Mouse (Mus musculus): ENCODE data around the gene Lingo1. TPM values are rescaled to one million over a fixed set of nuclear protein-coding genes. Genes with fewer than 3 reads are reported as not detected.

Gene Lingo1
- polyA plus RNA-seq, 1 experiment = 0.37 TPM

- Histone ChIP-seq H3K4me3 (ENCODE audit: insufficient read depth, poor library complexity, severe bottlenecking) (no peak overlapping the region), H3K36me3 (ENCODE audit: control insufficient read depth, insufficient read depth) (no peaks in the 10 kb centered on the region), H3ac (ENCODE audit: control insufficient read depth, insufficient read length, low read depth) (no peak overlapping the region), H3K27me3 (ENCODE audit: control insufficient read depth, insufficient read depth, insufficient read length) (peaks cover 55% of the 10 kb centered on the region), H3K79me3 (ENCODE audit: low read depth) (no peaks in the 10 kb centered on the region), H3K79me2 (ENCODE audit: control insufficient read depth, insufficient read depth) (no peaks in the 10 kb centered on the region)
- TF ChIP-seq MYOD1 (IDR thresholded peaks at IDR 0.05; ENCODE audit: control insufficient read depth, insufficient read length, low read depth) (no peak), CTCF (IDR thresholded peaks at IDR 0.05; ENCODE audit: control insufficient read depth, insufficient read depth, insufficient read length) (no peak), CEBPB (IDR thresholded peaks at IDR 0.05; ENCODE audit: low read depth) (no peak), MAX (IDR thresholded peaks at IDR 0.05) (no peak), FOSL1 (IDR thresholded peaks at IDR 0.05; ENCODE audit: insufficient read depth, low read length, poor library complexity, severe bottlenecking) (no peak), MYOG (IDR thresholded peaks at IDR 0.05; ENCODE audit: control insufficient read depth, extremely low read depth, insufficient read length) (no peak), USF1 (IDR thresholded peaks at IDR 0.05; ENCODE audit: low read depth) (no peak)
Measured at GRCm38 (mm10) chr9:56682826-56683225, 113.4 kb downstream of the Lingo1 start.

GRCm38 (mm10) chr9:56681950-56682349 is 114.3 kb downstream of the Lingo1 start:
- Histone ChIP-seq H3K79me3 (ENCODE audit: low read depth) (no peaks in the 10 kb centered on the region), H3K27me3 (ENCODE audit: control insufficient read depth, insufficient read depth, insufficient read length) (peaks cover 52% of the 10 kb centered on the region), H3K4me3 (ENCODE audit: insufficient read depth, poor library complexity, severe bottlenecking) (no peak overlapping the region), H3K79me2 (ENCODE audit: control insufficient read depth, insufficient read depth) (no peaks in the 10 kb centered on the region), H3ac (ENCODE audit: control insufficient read depth, insufficient read length, low read depth) (no peak overlapping the region), H3K36me3 (ENCODE audit: control insufficient read depth, insufficient read depth) (no peaks in the 10 kb centered on the region)
- TF ChIP-seq MYOD1 (IDR thresholded peaks at IDR 0.05; ENCODE audit: control insufficient read depth, insufficient read length, low read depth) = no peak
- no peak for TF ChIP-seq CTCF (IDR thresholded peaks at IDR 0.05; ENCODE audit: control insufficient read depth, insufficient read depth, insufficient read length)

- H3K79me2 ChIP-seq (ENCODE audit: control insufficient read depth, insufficient read depth) = no peaks in the 10 kb centered on the region
- H3K4me3 ChIP-seq (ENCODE audit: insufficient read depth, poor library complexity, severe bottlenecking) = no peak overlapping the region
- TF ChIP-seq CTCF (IDR thresholded peaks at IDR 0.05; ENCODE audit: control insufficient read depth, insufficient read depth, insufficient read length) = no peak
- no peak for TF ChIP-seq USF1 (IDR thresholded peaks at IDR 0.05; ENCODE audit: low read depth)
- no peak for TF ChIP-seq MAX (IDR thresholded peaks at IDR 0.05)
- no peak for TF ChIP-seq MYOD1 (IDR thresholded peaks at IDR 0.05; ENCODE audit: control insufficient read depth, insufficient read length, low read depth)
- TF ChIP-seq FOSL1 (IDR thresholded peaks at IDR 0.05; ENCODE audit: insufficient read depth, low read length, poor library complexity, severe bottlenecking) = no peak
- no peak for TF ChIP-seq MYOG (IDR thresholded peaks at IDR 0.05; ENCODE audit: control insufficient read depth, extremely low read depth, insufficient read length)
- no peak for TF ChIP-seq CEBPB (IDR thresholded peaks at IDR 0.05; ENCODE audit: low read depth)
- H3K79me3 ChIP-seq (ENCODE audit: low read depth) = no peaks in the 10 kb centered on the region
- no peaks in the 10 kb centered on the region for H3K36me3 ChIP-seq (ENCODE audit: control insufficient read depth, insufficient read depth)
- no peak overlapping the region for H3ac ChIP-seq (ENCODE audit: control insufficient read depth, insufficient read length, low read depth)
- H3K27me3 ChIP-seq (ENCODE audit: control insufficient read depth, insufficient read depth, insufficient read length) = peaks cover 55% of the 10 kb centered on the region
Measured at GRCm38 (mm10) chr9:56678929-56679681, 117.2 kb downstream of the Lingo1 start.

- Histone ChIP-seq H3K27me3 (ENCODE audit: control insufficient read depth, insufficient read depth, insufficient read length) (peaks cover 54% of the 10 kb centered on the region), H3K79me3 (ENCODE audit: low read depth) (no peaks in the 10 kb centered on the region), H3K79me2 (ENCODE audit: control insufficient read depth, insufficient read depth) (no peaks in the 10 kb centered on the region), H3ac (ENCODE audit: control insufficient read depth, insufficient read length, low read depth) (no peak overlapping the region), H3K4me3 (ENCODE audit: insufficient read depth, poor library complexity, severe bottlenecking) (no peak overlapping the region), H3K36me3 (ENCODE audit: control insufficient read depth, insufficient read depth) (no peaks in the 10 kb centered on the region)
- TF ChIP-seq MAX (IDR thresholded peaks at IDR 0.05) (no peak), FOSL1 (IDR thresholded peaks at IDR 0.05; ENCODE audit: insufficient read depth, low read length, poor library complexity, severe bottlenecking) (no peak), CTCF (IDR thresholded peaks at IDR 0.05; ENCODE audit: control insufficient read depth, insufficient read depth, insufficient read length) (no peak), MYOD1 (IDR thresholded peaks at IDR 0.05; ENCODE audit: control insufficient read depth, insufficient read length, low read depth) (no peak), USF1 (IDR thresholded peaks at IDR 0.05; ENCODE audit: low read depth) (no peak), CEBPB (IDR thresholded peaks at IDR 0.05; ENCODE audit: low read depth) (no peak), MYOG (IDR thresholded peaks at IDR 0.05; ENCODE audit: control insufficient read depth, extremely low read depth, insufficient read length) (no peak)
Measured at GRCm38 (mm10) chr9:56675696-56676095, 120.6 kb downstream of the Lingo1 start.

GRCm38 (mm10) chr9:56669605-56670221 is 126.6 kb downstream of the Lingo1 start:
- no peaks in the 10 kb centered on the region for H3K36me3 ChIP-seq (ENCODE audit: control insufficient read depth, insufficient read depth)
- no peaks in the 10 kb centered on the region for H3K79me3 ChIP-seq (ENCODE audit: low read depth)
- TF ChIP-seq FOSL1 (IDR thresholded peaks at IDR 0.05; ENCODE audit: insufficient read depth, low read length, poor library complexity, severe bottlenecking) (no peak), USF1 (IDR thresholded peaks at IDR 0.05; ENCODE audit: low read depth) (no peak), MAX (IDR thresholded peaks at IDR 0.05) (no peak), CEBPB (IDR thresholded peaks at IDR 0.05; ENCODE audit: low read depth) (no peak), CTCF (IDR thresholded peaks at IDR 0.05; ENCODE audit: control insufficient read depth, insufficient read depth, insufficient read length) (no peak), MYOD1 (IDR thresholded peaks at IDR 0.05; ENCODE audit: control insufficient read depth, insufficient read length, low read depth) (no peak), MYOG (IDR thresholded peaks at IDR 0.05; ENCODE audit: control insufficient read depth, extremely low read depth, insufficient read length) (no peak)
- no peak overlapping the region for H3K4me3 ChIP-seq (ENCODE audit: insufficient read depth, poor library complexity, severe bottlenecking)
- H3K27me3 ChIP-seq (ENCODE audit: control insufficient read depth, insufficient read depth, insufficient read length) = peaks cover 91% of the 10 kb centered on the region
- no peak overlapping the region for H3ac ChIP-seq (ENCODE audit: control insufficient read depth, insufficient read length, low read depth)
- no peaks in the 10 kb centered on the region for H3K79me2 ChIP-seq (ENCODE audit: control insufficient read depth, insufficient read depth)

All from C2C12 (cell line).